Mouse (Mus musculus) layer of hippocampus, postnatal 36 days (tissue): ENCODE results near the gene Nxnl1. TPM values are rescaled to one million over a fixed set of nuclear protein-coding genes. Genes with fewer than 3 reads are reported as not detected.

ENCODE experiments used
- DNase-seq, 2 experiments: peaks; one replicate each; pipeline ENCODE4 v3.0.0; 2022
- total RNA-seq, 2 experiments: library from RNA; stranded (reverse); gene quantifications; 2 replicates each; pipeline ENCODE4 v1.2.3; 2021

The Nxnl1 gene
- not detected for total RNA-seq

GRCm38 (mm10) chr8:71566501-71566900 is at the start of gene Nxnl1:
TSS of gene Nxnl1 (minus strand) at chr8:71566601.
- no peak for DNase-seq

- no peak for DNase-seq
These were observed 47.0 kb upstream of the Nxnl1 start for GRCm38 (mm10) chr8:71613418-71613817.

GRCm38 (mm10) chr8:71612141-71612540 is 45.7 kb upstream of the Nxnl1 start:
- no peak for DNase-seq

GRCm38 (mm10) chr8:71610822-71611651 is 44.6 kb upstream of the Nxnl1 start, which contains the start of gene Colgalt1:
TSS of gene Colgalt1 (plus strand) at chr8:71610998.
- peak; percentile 97 for DNase-seq

- no peak for DNase-seq
These were observed 37.6 kb upstream of the Nxnl1 start for GRCm38 (mm10) chr8:71604021-71604420.

- peak; percentile 45 to 50 for DNase-seq
These were observed 36.4 kb upstream of the Nxnl1 start for GRCm38 (mm10) chr8:71602666-71603334.

DNA sequence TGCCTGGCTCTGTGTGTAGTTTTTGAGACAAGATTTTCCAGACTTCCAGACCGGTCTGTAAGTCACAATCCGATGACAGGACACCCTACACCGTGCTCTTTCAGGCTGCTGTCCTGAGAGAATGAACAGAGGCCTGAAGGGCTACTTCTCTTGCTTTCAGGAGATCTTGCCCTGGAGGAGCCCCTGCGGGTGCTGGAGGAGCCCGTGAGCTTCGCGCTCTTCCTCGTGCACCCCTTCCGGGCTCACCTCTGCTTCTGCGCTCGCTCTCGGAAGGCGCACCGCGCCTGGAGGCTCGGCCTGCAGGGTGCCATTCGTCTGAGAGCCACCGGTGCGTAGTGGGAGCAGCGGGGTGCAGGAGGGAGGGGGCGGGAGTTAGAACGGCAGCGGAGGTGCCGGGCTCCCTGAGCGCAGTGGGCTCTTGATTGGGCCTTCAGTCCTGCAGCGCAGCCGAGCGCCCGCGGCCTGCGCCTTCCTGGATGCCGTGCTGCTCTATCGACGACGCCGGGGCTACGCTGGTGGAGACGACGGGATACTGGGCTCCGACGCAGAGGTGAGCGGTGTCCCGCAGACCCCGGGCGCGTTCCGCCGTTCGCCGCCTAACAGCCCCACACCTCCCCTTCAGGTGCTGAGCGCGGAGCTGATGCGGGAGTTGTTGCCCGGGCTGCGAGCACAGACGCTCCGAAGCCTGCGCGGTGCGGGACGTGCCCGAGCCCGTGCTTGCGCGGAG is 35.7 kb upstream of the Nxnl1 start:
- DNase-seq: no peak

DNA sequence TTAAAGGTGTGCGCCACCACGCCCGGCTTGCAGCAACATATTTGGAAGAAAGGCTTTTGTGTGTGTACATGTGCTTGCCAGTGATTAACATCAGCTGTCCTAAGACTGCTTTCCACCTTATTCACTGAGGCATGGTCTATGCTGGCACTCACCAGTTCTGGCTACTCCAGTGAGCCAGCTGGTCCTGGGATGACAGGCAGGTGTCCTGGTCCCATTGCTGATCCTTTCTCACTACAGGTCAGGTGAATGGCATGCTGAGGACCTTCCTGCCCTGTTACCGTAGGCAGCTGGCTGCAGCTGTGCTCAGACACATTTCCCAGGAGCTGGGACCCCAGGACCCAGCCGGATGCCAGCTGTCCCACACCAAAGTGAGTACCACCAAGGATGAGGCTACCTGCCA is 32.4 kb upstream of the Nxnl1 start:
- no peak for DNase-seq

GRCm38 (mm10) chr8:71598375-71598774 is 32.0 kb upstream of the Nxnl1 start:
- DNase-seq: no peak

GRCm38 (mm10) chr8:71597451-71597850 is 31.1 kb upstream of the Nxnl1 start, which contains the start of gene Fam129c:
TSS of gene Fam129c (plus strand) at chr8:71597648.
- DNase-seq: no peak

GRCm38 (mm10) chr8:71596798-71597197 is 30.4 kb upstream of the Nxnl1 start:
- DNase-seq: no peak

- no peak for DNase-seq
These were observed 30.0 kb upstream of the Nxnl1 start for GRCm38 (mm10) chr8:71596384-71596783.

DNA sequence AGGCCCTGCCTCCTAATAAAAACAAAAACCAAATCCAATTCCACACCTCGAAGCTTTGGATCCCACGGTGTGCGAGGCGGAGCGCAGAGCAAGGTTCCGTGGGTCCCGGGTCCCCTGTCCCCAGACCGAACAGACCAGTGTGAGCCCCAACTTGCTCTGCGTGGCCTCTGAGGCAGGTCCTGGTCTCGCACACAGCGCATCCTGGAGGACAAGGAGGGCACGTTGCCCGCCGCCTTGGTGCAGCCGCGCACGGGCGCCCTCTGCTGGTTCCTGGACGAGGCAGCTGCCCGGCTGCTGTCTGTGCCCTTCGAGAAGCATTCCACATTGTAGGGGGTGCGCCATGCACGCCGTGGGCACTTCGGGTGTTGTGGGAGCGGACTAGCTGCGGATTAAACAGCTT is 29.5 kb upstream of the Nxnl1 start:
- peak; percentile 86 to 88 for DNase-seq

- no peak for DNase-seq
These were observed 27.9 kb upstream of the Nxnl1 start for GRCm38 (mm10) chr8:71594324-71594722.

GRCm38 (mm10) chr8:71593556-71594323 is 27.3 kb upstream of the Nxnl1 start:
- no peak for DNase-seq

DNA sequence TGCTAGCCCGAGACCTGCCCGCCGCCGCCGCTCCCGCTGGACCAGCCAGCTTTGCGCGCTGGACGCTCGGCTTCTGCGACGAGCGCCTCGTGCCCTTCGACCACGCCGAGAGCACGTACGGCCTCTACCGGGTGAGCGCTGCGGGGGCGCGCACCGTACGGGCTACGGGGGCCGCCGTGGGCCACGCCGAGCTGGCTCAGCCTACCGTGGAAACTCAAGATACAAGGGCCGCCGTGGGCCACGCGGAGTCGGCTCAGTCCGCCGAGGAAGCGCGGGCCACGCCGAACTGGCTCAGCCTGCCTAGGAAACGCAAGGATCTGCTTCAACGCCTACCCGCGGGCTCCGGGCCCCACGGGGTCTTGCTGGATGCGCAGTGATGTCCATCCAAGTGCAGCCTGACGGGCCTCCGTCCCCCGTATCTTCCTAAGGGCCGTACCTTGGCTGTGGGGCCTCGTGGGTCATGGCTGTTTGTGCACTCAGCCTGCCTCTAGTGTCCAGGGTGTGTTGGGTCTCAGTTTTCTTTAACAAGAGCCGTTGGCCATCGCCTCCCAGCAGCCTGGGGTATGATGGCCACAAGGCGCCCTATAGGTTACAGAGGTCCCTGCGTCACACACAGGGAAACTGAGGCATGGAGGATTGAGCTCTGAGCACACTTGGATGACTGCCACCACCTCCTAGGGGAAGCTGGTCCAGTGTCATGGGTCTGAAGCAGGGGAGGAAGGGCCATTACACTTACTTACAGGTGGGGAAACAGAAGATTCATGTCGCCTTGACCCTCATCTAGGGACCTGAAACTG is 26.2 kb upstream of the Nxnl1 start:
- DNase-seq: peak; percentile 87 to 90

DNA sequence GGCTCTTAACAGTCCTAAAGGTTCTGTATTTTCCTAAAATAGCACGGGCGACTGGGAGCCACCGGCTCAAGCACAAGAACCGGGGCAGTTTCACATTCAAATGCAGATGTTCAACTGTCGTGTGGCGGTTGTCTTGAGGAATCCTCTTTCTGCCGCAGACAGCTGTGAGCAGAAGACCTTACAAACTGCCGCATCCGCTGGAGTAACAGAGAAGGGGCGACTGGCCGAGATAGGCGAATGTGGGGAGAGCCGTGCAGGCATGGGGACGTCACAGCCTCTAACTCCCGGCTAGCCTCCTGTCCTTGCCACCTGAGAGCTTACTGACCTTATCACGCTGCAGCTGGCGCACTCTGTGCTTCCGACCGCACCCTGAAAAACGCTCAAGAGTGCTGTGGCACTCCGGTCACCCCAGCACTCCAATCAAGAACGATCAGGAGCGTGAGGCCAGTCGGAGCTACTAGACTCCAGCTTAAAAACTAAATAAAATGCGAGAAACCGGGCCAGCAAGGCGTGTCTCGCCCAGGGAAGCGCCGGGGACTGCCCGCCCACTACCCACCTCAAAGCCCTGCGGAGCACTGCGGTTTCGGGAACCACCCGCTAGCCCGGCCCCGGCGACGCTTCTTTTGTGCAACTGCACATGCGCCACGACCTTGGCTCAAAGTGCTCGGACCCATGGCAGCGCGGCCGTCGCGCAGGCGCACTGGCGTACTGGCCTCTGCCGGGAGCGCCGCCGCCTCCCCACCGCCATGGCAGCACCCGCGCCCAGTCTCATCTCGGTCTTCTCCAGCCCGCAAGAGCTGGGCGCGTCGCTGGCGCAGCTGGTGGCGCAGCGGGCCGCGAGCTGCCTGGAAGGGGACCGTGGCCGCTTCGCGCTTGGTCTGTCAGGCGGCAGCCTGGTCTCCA is 25.3 kb upstream of the Nxnl1 start, which contains the start of gene Pgls:
TSS of gene Pgls (plus strand) at position 706 of the 903 bp plus-strand sequence.
- peak; percentile 96 to 98 for DNase-seq

- DNase-seq: no peak
These were observed 24.6 kb upstream of the Nxnl1 start for GRCm38 (mm10) chr8:71591017-71591416.

DNA sequence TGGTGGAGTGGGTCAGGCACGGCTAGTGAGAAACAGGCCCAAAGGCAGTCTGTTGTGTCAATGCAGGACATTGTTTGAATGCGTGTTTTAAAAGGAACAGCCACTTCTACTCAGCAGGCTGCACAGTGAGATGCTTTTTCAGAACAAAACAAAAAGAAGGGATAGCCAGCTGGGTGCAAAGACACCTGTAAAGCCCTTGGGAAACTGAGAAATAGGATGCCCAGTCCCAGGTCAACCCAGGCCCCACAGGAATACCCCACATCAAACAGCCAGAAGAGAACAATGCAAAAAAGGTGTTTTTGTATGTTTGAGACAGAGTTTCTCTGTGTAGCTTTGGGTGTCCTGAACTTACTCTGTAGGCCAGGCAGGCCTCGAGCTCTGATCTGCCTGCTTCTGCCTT is 22.4 kb upstream of the Nxnl1 start:
- no peak for DNase-seq

DNA sequence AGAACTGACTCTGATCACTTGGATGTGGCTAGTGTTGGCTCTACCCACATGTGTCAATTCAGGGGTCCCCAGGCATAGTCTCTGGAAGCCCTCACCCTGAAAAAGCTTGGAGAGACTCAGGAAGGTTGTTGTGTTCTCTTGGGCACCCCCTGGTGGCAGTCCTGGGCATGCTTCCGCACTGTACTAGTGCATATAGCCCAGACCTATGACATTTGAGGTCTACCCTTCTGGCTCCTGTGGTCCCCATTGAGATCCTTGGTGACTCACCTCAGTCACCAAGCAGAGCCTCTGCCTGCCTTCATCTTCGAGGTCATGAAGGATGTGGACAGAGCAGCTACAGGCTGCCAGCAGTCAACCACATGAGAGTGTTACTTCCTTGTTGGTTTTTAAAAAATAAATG is 20.5 kb upstream of the Nxnl1 start:
- DNase-seq: no peak
